Mouse (Mus musculus) liver, postnatal 0 days (tissue): ENCODE measurements at regions not wholly inside any gene's neighbourhood (a gene's known extent, or its start where the extent isn't known, plus 50 kb on each side); places are given as distances from the start of the nearest gene placed in this dataset.

Source experiments
- CTCF ChIP-seq: sonication (generic); IDR thresholded peaks from 2 replicates; pipeline ENCODE4 v1.5.1; 2016; ENCODE audit warnings: antibody characterized with exemption, low read depth
- EP300 ChIP-seq: IDR thresholded peaks from 2 replicates; pipeline ENCODE4 v1.6.1; 2016; ENCODE audit warnings: antibody characterized with exemption, low read depth, mild to moderate bottlenecking

DNA sequence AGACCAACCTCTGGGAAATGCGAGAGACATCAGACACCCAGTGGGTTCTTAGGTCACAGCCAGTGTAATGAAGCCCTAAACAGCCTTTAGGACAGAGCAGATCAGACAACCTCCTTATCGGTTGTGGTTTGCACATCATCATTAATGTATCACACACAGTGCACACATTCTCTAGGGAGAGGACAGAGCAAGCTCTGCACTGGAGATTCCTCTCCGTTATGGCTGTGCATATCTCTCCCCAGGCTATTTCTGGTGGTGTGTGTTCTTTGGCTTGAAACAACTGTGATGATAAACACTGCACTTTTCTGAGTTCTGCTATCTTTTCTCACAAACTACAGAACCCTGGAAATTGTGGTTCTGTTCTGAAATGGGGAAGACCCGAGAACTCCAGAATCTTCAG is 291.3 kb upstream of the Camk1g start:
- TF ChIP-seq CTCF: no peak
- TF ChIP-seq EP300: peak; percentile 71
